In genomic region chr1:36800379-36801011, GRCm38 (mm10) we compare ENCODE assay signal across 26 mouse cellular contexts. TPM values are rescaled to one million over a fixed set of nuclear protein-coding genes. Genes with fewer than 3 reads are reported as not detected.
DNase-seq lines count a peak whose midpoint lies in the region; ATAC-seq and TF ChIP-seq lines count a peak whose summit lies in the region.
"Had no signal": no experiment of that assay in that cellular context is flagged by ENCODE, and none has a peak within 500 bp of the region (broad histone marks: within the 10 kb centered on the region; RNA-seq: fewer than 3 reads in every experiment).

No protein-coding gene starts in this region.

- DNase-seq in left cerebral cortex, adult 2 months (ENCODE audit: extremely low spot score in 1 of 2, low spot score in 2 of 2), result no peak
- no peak for DNase-seq in left cerebral cortex, postnatal 4 days
- DNase-seq in lung, adult 18-20 months, result no peak
- peak; percentile 70 for DNase-seq in brain, adult 2 months (ENCODE audit: low read depth, low spot score)
- no peak for DNase-seq in cerebellum, adult 8-10 months
- DNase-seq: adrenal gland, adult 8-10 months; adrenal gland, postnatal 25 days; cerebellum, adult 11 months; cerebellum, adult 2 months; cerebellum, postnatal 10 days; cerebellum, postnatal 36 days; gastrocnemius, postnatal 25 days; heart, adult 18-20 months; heart, postnatal 10 days; heart, postnatal 36 days had no signal

- 61% methylated on average over 3 of the region's 3 CpGs for WGBS in lung, embryonic 16.5 days

- intact Hi-C loops in left cerebral cortex, adult 2 months (cut with DNase I), result no loop called here
- intact Hi-C loops in left cerebral cortex, postnatal 4 days (cut with DNase I), result no loop called here

- H3K36me3 ChIP-seq in lung, embryonic 16.5 days (ENCODE audit: control insufficient read depth, insufficient read depth, low read length), result peaks cover 41% of the 10 kb centered on the region

- no peaks in the 10 kb centered on the region for H3K27me3 ChIP-seq in lung, embryonic 16.5 days (ENCODE audit: control insufficient read depth, insufficient read depth, low read depth, low read length)
- H3K27me3 ChIP-seq: forebrain, embryonic 13.5 days; heart, embryonic 12.5 days; heart, embryonic 15.5 days; hindbrain, embryonic 13.5 days had no signal

- H3K9me3 ChIP-seq in lung, embryonic 16.5 days (ENCODE audit: control insufficient read depth, low read length), result no peaks in the 10 kb centered on the region
- H3K9me3 ChIP-seq: forebrain, embryonic 10.5 days; forebrain, embryonic 13.5 days; heart, embryonic 12.5 days; heart, embryonic 15.5 days; hindbrain, embryonic 10.5 days; hindbrain, embryonic 13.5 days had no signal

- H3K4me3 ChIP-seq in left cerebral cortex, adult 2 months, result no peak overlapping the region
- H3K4me3 ChIP-seq in lung, embryonic 16.5 days (ENCODE audit: low read length), result no peak overlapping the region
- no peak overlapping the region for H3K4me3 ChIP-seq in cortical plate, adult 2 months (ENCODE audit: insufficient read depth, low read length)
- H3K4me3 ChIP-seq: forebrain, embryonic 10.5 days; forebrain, embryonic 13.5 days; heart, embryonic 12.5 days; heart, embryonic 15.5 days; hindbrain, embryonic 10.5 days; hindbrain, embryonic 13.5 days had no signal

- H3K9ac ChIP-seq in lung, embryonic 16.5 days (ENCODE audit: low read length), result no peak overlapping the region
- H3K9ac ChIP-seq: forebrain, embryonic 13.5 days; heart, embryonic 12.5 days; heart, embryonic 15.5 days; hindbrain, embryonic 13.5 days had no signal

- 0 out of 2 replicates have a peak, but pooled peaks cover 2% of the 10 kb centered on the region for H3K4me1 ChIP-seq in lung, embryonic 16.5 days (replicated peaks; ENCODE audit: control insufficient read depth, insufficient read depth, low read length)
- peaks cover 12% of the 10 kb centered on the region for H3K4me1 ChIP-seq in cortical plate, adult 2 months (ENCODE audit: control insufficient read depth, insufficient read depth, low read length)
- H3K4me1 ChIP-seq: forebrain, embryonic 10.5 days; forebrain, embryonic 13.5 days; heart, embryonic 15.5 days; hindbrain, embryonic 10.5 days; hindbrain, embryonic 13.5 days had no signal

- no peak for TF ChIP-seq POLR2A in cortical plate, adult 2 months (IDR thresholded peaks at IDR 0.05; ENCODE audit: extremely low read depth, insufficient read depth, low read length)

- ATAC-seq in lung, embryonic 16.5 days (ENCODE audit: low read depth), result peak; percentile 63
- ATAC-seq: activated CD4-positive, CD25-positive, alpha-beta regulatory T cell, adult 4 months; forebrain, embryonic 13.5 days; hindbrain, embryonic 16.5 days had no signal

- H3K27ac ChIP-seq in left cerebral cortex, adult 2 months, result peak overlapping the region; percentile 50; the same call in 1 of the 2 replicates
- H3K27ac ChIP-seq in lung, embryonic 16.5 days (ENCODE audit: low read length), result peak overlapping the region; percentile 72
- peak overlapping the region; percentile 48; the same call in 1 of the 2 replicates for H3K27ac ChIP-seq in cortical plate, adult 2 months (ENCODE audit: insufficient read depth, low read length)
- H3K27ac ChIP-seq: forebrain, embryonic 10.5 days; forebrain, embryonic 13.5 days; heart, embryonic 15.5 days; hindbrain, embryonic 10.5 days; hindbrain, embryonic 13.5 days had no signal

- no peak overlapping the region for H3K4me2 ChIP-seq in lung, embryonic 16.5 days (ENCODE audit: low read depth, low read length)
- H3K4me2 ChIP-seq: forebrain, embryonic 13.5 days; heart, embryonic 12.5 days; heart, embryonic 15.5 days; hindbrain, embryonic 13.5 days had no signal

- TF ChIP-seq CTCF in left cerebral cortex, adult 2 months (IDR thresholded peaks at IDR 0.05), result no peak
- no peak for TF ChIP-seq CTCF in cortical plate, adult 2 months (IDR thresholded peaks at IDR 0.05; ENCODE audit: extremely low read depth, insufficient read depth, low read length)

RNA-seq across cellular contexts. Expression of gene Zap70, which starts 38.9 kb away (rescaled TPM):
- 1 to 10 TPM; 1.7 to 2.1 TPM for total RNA-seq in left cerebral cortex, adult 2 months (2021)
- total RNA-seq in left cerebral cortex, postnatal 4 days (2021), result 1 to 10 TPM; 2.7 to 4.1 TPM
- polyA plus RNA-seq in lung, embryonic 16.5 days (2015; fragmentation: Nextera tagmentation; extraction: Ambion mirVana), result 1.5 and 1.9 TPM in 2 replicates
- 2.0 and 2.2 TPM in 2 replicates for polyA plus RNA-seq in cortical plate, adult 2 months (2012; rRNA removed)
- polyA plus RNA-seq: C2C12 had no signal
